Mouse (Mus musculus): ENCODE measurements around the gene Nol6.

DNA sequence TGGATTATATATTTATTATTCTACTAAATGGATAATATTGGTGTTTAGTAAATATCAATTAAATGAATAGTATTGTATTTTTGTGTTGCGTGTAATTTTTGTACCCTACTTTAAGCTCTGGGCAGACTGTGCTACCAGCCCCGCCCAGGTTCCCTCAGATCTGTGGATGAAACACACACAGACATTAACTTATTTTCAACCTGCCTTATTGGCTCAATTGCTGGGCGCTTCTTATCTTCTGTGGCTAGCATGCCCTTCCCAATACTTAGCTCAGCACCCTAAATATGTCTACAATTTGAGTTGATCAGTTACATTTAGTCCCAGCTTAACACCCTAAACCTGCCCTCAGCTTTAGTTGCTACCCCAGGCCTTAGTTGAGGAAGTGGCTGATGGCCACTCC, 37.0 kb upstream of the Nol6 start:
- no peak for TF ChIP-seq GATA1 (IDR thresholded peaks at IDR 0.05; ENCODE audit: low read length)
- TF ChIP-seq TAL1 (IDR thresholded peaks at IDR 0.05; ENCODE audit: low read length): no peak
